Mouse (Mus musculus): ENCODE measurements around the gene Ccdc102a.

DNA sequence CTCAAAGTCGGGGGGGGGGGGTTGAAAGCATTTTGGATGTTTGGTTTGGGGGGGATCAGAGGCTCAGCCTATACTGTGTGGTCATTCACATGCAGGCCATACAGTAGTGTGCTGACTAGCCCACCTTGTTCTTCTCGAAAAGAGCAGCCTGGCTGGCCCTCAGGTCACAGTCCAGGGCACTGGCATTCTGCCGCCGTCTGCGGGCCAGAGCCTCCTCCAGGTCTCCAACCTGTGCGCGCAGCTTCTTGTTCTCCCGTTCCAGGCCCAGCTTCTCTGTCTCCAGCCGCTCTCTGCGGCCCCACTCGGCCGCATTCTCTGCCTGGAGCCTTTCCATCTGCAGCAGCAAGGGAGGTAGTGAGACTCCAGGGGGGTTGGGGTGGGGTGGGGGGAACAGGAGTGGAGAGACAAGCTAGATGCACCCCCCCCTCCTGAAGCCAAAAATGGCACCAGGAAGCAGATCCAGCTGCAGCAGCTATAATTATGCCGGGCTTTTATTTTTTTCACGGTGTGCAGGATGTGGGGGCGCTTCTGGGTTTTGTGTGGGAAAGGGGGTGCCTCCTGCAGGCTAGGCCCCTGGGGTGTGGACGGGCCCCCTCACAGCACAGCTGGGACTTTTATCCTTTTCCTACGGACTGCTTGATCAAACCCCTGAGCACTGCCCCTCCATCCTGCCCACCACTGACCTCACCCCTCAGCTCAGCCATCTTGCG is 10.2 kb downstream of the Ccdc102a start:
- TF ChIP-seq USF1 (IDR thresholded peaks at IDR 0.05; ENCODE audit: low read depth) (no peak), CTCF (IDR thresholded peaks at IDR 0.05; ENCODE audit: control insufficient read depth, insufficient read depth, insufficient read length) (no peak), CEBPB (IDR thresholded peaks at IDR 0.05; ENCODE audit: low read depth) (no peak), MAX (IDR thresholded peaks at IDR 0.05) (no peak)

All from C2C12 (cell line).